Comparison of ENCODE assay signal across 8 mouse cellular contexts in genomic region chr2:152804408-152805110, GRCm38 (mm10). TPM values are rescaled to one million over a fixed set of nuclear protein-coding genes. Genes with fewer than 3 reads are reported as not detected.
A peak's percentile ranks its signal among the peaks of the same experiment; 100 is the strongest.
DNase-seq lines count a peak whose midpoint lies in the region; TF ChIP-seq lines count a peak whose summit lies in the region.

No protein-coding gene starts in this region.

- peaks cover 25% of the 10 kb centered on the region for H3K4me1 ChIP-seq in embryonic fibroblast, embryonic 13.5 days (ENCODE audit: control insufficient read depth, insufficient read depth, low read length)
- peaks cover 100% of the 10 kb centered on the region for H3K4me1 ChIP-seq in megakaryocyte, embryonic 14.5 days

- no peak overlapping the region for H3K4me3 ChIP-seq in embryonic fibroblast, embryonic 13.5 days (ENCODE audit: insufficient read depth, low read length)
- peak overlapping the region; percentile 75 for H3K4me3 ChIP-seq in megakaryocyte, embryonic 14.5 days (replicated peaks)

- DNase-seq in 3T3-L1 (ENCODE audit: low read depth, low spot score) (peak; percentile 59), MEL-GATA-1-ER (ENCODE audit: extremely low read depth, low read depth) (peak; percentile 34)
- DNase-seq in kidney, adult 9 months, result peak; percentile 76
- DNase-seq in Muller cell, postnatal 12 days (ENCODE audit: inconsistent ontology term), result no peak
- no peak for DNase-seq in c-Kit-positive CD71-positive TER-119-positive erythroid progenitor cells, embryonic 14.5 days (ENCODE audit: low spot score)
- no peak for DNase-seq in testis, postnatal 10 days (ENCODE audit: low spot score)

- TF ChIP-seq POLR2A in embryonic fibroblast, embryonic 13.5 days (IDR thresholded peaks at IDR 0.05; ENCODE audit: low read depth, low read length), result no peak

- H3K36me3 ChIP-seq in megakaryocyte, embryonic 14.5 days (replicated peaks; ENCODE audit: low read length), result peaks cover 84% of the 10 kb centered on the region

- H3K27me3 ChIP-seq in megakaryocyte, embryonic 14.5 days (replicated peaks), result no peaks in the 10 kb centered on the region

- peak overlapping the region; percentile 86 for H3K27ac ChIP-seq in embryonic fibroblast, embryonic 13.5 days (ENCODE audit: insufficient read depth, low read length)

- no peaks in the 10 kb centered on the region for H3K9me3 ChIP-seq in megakaryocyte, embryonic 14.5 days

- TF ChIP-seq CTCF in embryonic fibroblast, embryonic 13.5 days (IDR thresholded peaks at IDR 0.05; ENCODE audit: borderline replicate concordance, insufficient read depth, low read length), result no peak

RNA-seq across cellular contexts. Expression of gene Bcl2l1, which starts 27.0 kb away (rescaled TPM):
- polyA plus RNA-seq in embryonic fibroblast, embryonic 13.5 days (2011; ENCODE audit: insufficient read length, low read depth, missing spikeins), result 51.2 and 71.7 TPM in 2 replicates
- 498 and 1,222 TPM in 2 replicates for polyA plus RNA-seq in megakaryocyte, embryonic 14.5 days (2012; ENCODE audit: insufficient read depth, low replicate concordance)

RNA-seq across cellular contexts. Expression of gene Tpx2, which starts 43.2 kb away (rescaled TPM):
- polyA plus RNA-seq in embryonic fibroblast, embryonic 13.5 days (2011; ENCODE audit: insufficient read length, low read depth, missing spikeins), result 62.3 and 82.9 TPM in 2 replicates
- 1.1 and 10.4 TPM in 2 replicates for polyA plus RNA-seq in megakaryocyte, embryonic 14.5 days (2012; ENCODE audit: insufficient read depth, low replicate concordance)

RNA-seq across cellular contexts. Expression of gene Cox4i2, which starts 50.6 kb away (rescaled TPM):
- 0.94 and 1.5 TPM in 2 replicates for polyA plus RNA-seq in embryonic fibroblast, embryonic 13.5 days (2011; ENCODE audit: insufficient read length, low read depth, missing spikeins)
- polyA plus RNA-seq in megakaryocyte, embryonic 14.5 days (2012; ENCODE audit: insufficient read depth, low replicate concordance), result 2.8 TPM in 1 of 2 replicates, not detected in the other

Comparison
In these comparisons a context has a peak if more than half of its experiments do, and no peak if none do; other contexts are left out.
1. DNase-seq: peak in 3T3-L1 (single experiment), MEL-GATA-1-ER (single experiment) and kidney, adult 9 months (single experiment); none in Muller cell, postnatal 12 days (single experiment), c-Kit-positive CD71-positive TER-119-positive erythroid progenitor cells, embryonic 14.5 days (single experiment) and testis, postnatal 10 days (single experiment).